Mouse (Mus musculus) heart, embryonic 11.5 days (tissue): ENCODE data around the gene Tbx15. TPM values are rescaled to one million over a fixed set of nuclear protein-coding genes. Genes with fewer than 3 reads are reported as not detected.

Source experiments
- ATAC-seq: fragments of 200-750 bp; cut with Nextera tagmentation; replicated peaks from 2 replicates; pipeline ENCODE4 v1.8.0; 2017; ENCODE audit warnings: moderate library complexity; ENCODE audit not compliant: insufficient number of reproducible peaks, low FRiP score, low TSS enrichment
- H3K27ac ChIP-seq: fragments of 300-500 bp; sonication (generic); 2 replicates; pipeline ENCODE4 v1.5.1; 2014; ENCODE audit warnings: mild to moderate bottlenecking, low read depth, low read length
- H3K27me3 ChIP-seq: fragments of 300-500 bp; sonication (generic); 2 replicates; pipeline ENCODE4 v1.6.1; 2014; ENCODE audit warnings: mild to moderate bottlenecking, low read length, mixed read lengths; ENCODE audit not compliant: control insufficient read depth, insufficient read depth
- H3K36me3 ChIP-seq: fragments of 300-500 bp; sonication (generic); 2 replicates; pipeline ENCODE4 v1.6.1; 2014; ENCODE audit warnings: mild to moderate bottlenecking, low read length, moderate library complexity, mixed read lengths; ENCODE audit not compliant: control insufficient read depth, insufficient read depth
- H3K4me1 ChIP-seq: fragments of 300-500 bp; sonication (generic); 2 replicates; pipeline ENCODE4 v1.6.1; 2014; ENCODE audit warnings: low read length; ENCODE audit not compliant: control insufficient read depth, insufficient read depth
- H3K4me2 ChIP-seq: fragments of 300-500 bp; sonication (generic); 2 replicates; pipeline ENCODE4 v1.6.1; 2014; ENCODE audit warnings: mild to moderate bottlenecking, moderate library complexity
- H3K4me3 ChIP-seq: fragments of 300-500 bp; sonication (generic); 2 replicates; pipeline ENCODE4 v1.5.1; 2014; ENCODE audit warnings: low read depth, low read length
- H3K9ac ChIP-seq: fragments of 300-500 bp; sonication (generic); 2 replicates; pipeline ENCODE4 v1.6.1; 2014; ENCODE audit warnings: mild to moderate bottlenecking, low read depth, low read length, moderate library complexity
- H3K9me3 ChIP-seq: fragments of 300-500 bp; sonication (generic); replicated peaks from 2 replicates; pipeline ENCODE4 v1.6.1; 2016; ENCODE audit warnings: low read length; ENCODE audit not compliant: control insufficient read depth
- WGBS: fragments of 180-500 bp; shearing (Covaris S2); extraction: QIAGEN DNeasy Blood & Tissue Kit; methylation state at CpG from one replicate; pipeline ENCODE4 v1.1.7; 2014; ENCODE audit not compliant: insufficient replicate concordance; 5-methylcytosine and 5-hydroxymethylcytosine counted together
- microRNA-seq: library from miRNA; unstranded; fragments of <30 nt; microRNA quantifications from one replicate; pipeline ENCODE4, GENCODE M21; 2016; ENCODE audit warnings: borderline number of aligned reads
- polyA plus RNA-seq: library from polyadenylated mRNA; unstranded; fragments of >200 nt; fragmentation: Nextera tagmentation; extraction: Ambion mirVana; gene quantifications from 2 replicates; pipeline ENCODE4 v1.2.1, GENCODE M21; 2014

Tbx15 gene
- polyA plus RNA-seq, 1 experiment from 2014 or later, result 0.40 TPM

DNA sequence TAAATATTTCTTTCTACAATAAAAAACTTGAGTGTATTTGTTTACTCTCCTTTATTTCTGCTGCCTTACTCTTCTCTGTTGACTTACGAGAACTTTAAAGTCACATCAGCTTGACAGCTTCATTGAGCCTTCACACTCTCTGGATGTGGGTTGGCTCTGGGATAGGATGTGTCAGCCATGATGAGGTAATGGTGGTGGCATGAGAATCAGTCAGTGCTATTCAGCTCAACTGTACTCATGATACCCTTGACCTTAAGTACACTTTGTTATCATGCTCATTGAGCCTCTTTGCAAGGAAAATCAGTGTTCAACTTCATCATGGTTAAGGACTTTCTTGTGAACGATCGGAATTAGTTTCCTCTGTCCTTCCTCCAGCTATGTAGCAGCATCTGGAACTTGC is 99.8 kb downstream of the Tbx15 start:
- no peak for ATAC-seq
- no peaks in the 10 kb centered on the region for H3K27me3 ChIP-seq
- H3K36me3 ChIP-seq, result no peaks in the 10 kb centered on the region
- H3K9ac ChIP-seq, result no peak overlapping the region
- H3K4me2 ChIP-seq, result no peak overlapping the region
- H3K27ac ChIP-seq, result no peak overlapping the region
- no peaks in the 10 kb centered on the region for H3K9me3 ChIP-seq
- 72% methylated on average over 3 of the region's 3 CpGs for WGBS
- no peak overlapping the region for H3K4me3 ChIP-seq
- H3K4me1 ChIP-seq, result no peaks in the 10 kb centered on the region

DNA sequence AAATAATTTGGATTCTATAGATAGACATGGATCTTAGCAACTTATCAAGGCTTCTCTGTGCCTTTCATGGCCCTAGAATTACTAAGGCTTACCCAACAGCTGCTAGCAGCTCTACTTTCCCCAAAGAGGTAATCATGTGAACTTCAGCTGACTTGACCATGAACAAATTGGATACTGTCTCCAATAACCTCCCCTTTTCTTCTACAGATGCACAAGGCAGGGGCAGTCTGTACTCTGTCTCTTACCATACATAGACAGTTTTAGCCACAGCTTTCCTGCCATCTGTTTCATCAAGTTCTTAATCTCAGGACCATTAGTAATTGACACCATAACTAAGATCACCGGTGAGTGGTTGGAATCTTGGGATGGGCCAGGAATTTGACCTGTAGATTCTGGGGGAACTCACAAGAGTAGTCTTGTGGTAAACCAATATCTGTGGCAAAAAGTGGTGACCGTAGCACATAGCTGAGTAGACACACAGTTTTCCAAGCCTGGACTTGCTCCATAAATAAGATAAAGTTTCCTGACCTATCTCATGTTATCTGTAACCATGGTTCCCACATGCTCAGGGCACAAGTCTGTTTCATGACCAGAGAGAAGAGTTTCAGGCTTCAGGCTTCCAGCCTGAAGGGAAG is 139.6 kb downstream of the Tbx15 start:
- Histone ChIP-seq H3K36me3 (no peaks in the 10 kb centered on the region), H3K9me3 (no peaks in the 10 kb centered on the region), H3K4me2 (no peak overlapping the region), H3K9ac (no peak overlapping the region), H3K4me3 (no peak overlapping the region), H3K27me3 (no peaks in the 10 kb centered on the region), H3K27ac (no peak overlapping the region), H3K4me1 (no peaks in the 10 kb centered on the region)
- WGBS, result 68% methylated on average over 2 of the region's 2 CpGs
- ATAC-seq, result no peak

DNA sequence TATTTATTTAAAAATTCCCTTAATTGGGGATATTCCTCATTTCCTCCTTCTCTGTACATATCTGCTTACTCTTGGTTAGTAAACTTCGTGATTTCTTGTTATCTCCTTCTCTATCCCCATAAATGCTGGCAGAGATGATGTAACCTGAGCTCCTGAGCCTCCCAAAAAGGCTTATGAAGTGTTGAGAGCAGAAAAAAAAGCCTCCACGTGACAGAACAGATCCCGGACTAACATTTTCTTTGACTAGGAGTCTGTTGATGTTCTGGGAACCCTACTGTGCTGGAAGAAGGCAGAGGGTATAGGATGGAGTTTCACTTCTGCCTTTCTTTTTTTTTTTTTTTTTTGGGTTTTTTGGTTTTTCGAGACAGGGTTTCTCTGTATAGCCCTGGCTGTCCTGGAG is 146.9 kb downstream of the Tbx15 start:
- Histone ChIP-seq H3K36me3 (no peaks in the 10 kb centered on the region), H3K9ac (no peak overlapping the region), H3K4me2 (no peak overlapping the region), H3K4me1 (no peaks in the 10 kb centered on the region), H3K27me3 (no peaks in the 10 kb centered on the region), H3K27ac (no peak overlapping the region), H3K9me3 (no peaks in the 10 kb centered on the region), H3K4me3 (no peak overlapping the region)
- ATAC-seq, result no peak
- 46% methylated on average over 3 of the region's 4 CpGs for WGBS

Small RNA genes lying within 50 kb of the gene (microRNA-seq; reads per million reads assigned to microRNA genes)
- not detected for gene Mir6481

Other genes starting within 250 kb of the Tbx15 start
- 9.0 and 10.4 TPM in 2 replicates for gene Wars2, start 99.3 kb upstream of the Tbx15 start, polyA plus RNA-seq